Comparison of ENCODE assay signal across 8 mouse cellular contexts in the genomic region with DNA sequence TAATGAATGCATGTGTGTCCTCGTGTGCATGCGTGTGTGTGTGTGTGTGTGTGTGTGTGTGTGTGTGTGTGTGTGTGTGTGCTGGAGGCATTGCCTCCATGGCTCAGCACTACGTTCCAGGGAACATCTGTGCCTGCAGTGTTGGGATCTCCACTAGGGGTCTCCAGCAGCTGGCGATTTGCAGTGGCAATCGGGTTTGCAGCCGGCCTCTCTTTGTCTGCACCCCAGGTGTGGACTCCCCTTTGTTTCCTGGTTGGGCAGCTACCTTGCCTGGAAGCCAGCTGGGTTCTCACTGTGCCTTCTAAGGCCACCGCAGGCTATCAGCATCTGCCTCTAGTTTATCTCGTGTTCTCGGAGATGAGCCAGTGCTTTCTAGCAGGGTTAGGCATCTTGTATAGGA. TPM values are rescaled to one million over a fixed set of nuclear protein-coding genes. Genes with fewer than 3 reads are reported as not detected.
A peak's percentile ranks its signal among the peaks of the same experiment; 100 is the strongest.
DNase-seq lines count a peak whose midpoint lies in the region; ATAC-seq lines count a peak whose summit lies in the region.

No protein-coding gene starts in this region.

- H3K27ac ChIP-seq in midbrain, embryonic 11.5 days (ENCODE audit: low read depth, low read length), result peak overlapping the region; percentile 15

- peaks cover 6% of the 10 kb centered on the region; the same call in 1 of the 2 replicates for H3K27me3 ChIP-seq in midbrain, embryonic 11.5 days (ENCODE audit: control insufficient read depth, insufficient read depth, low read length)

- intact Hi-C loops in left cerebral cortex, postnatal 4 days (cut with DNase I), result loop anchor here (5.0 to 10.0 kb wide), 2 partner anchors 193 to 220 kb away; no protein-coding TSS in a partner anchor

- WGBS in midbrain, embryonic 11.5 days, result 4% methylated on average over 9 of the region's 9 CpGs

- H3K4me2 ChIP-seq in midbrain, embryonic 11.5 days, result 0 out of 2 replicates have a peak overlapping the region, but pooled peaks have one; percentile 15

- peak; percentile 54 for DNase-seq in NIH3T3 (ENCODE audit: low read depth)
- peak; percentile 59 to 64 for DNase-seq in cerebellum, postnatal 4 days (ENCODE audit: low spot score in 2 of 2)
- peak; percentile 41 for DNase-seq in gastrocnemius, postnatal 25 days
- peak; percentile 65 for DNase-seq in induced T-regulatory cell, adult 2 months (ENCODE audit: low read depth)
- DNase-seq in left cerebral cortex, postnatal 4 days, result peak; percentile 68
- DNase-seq in midbrain, embryonic 11.5 days (ENCODE audit: low spot score, missing footprints), result peak; percentile 97
- DNase-seq in right cerebral cortex, postnatal 36 days (ENCODE audit: low spot score in 2 of 2), result peak; percentile 51 to 55
- DNase-seq in yolk sac, embryonic 10.5 days (ENCODE audit: low spot score), result peak; percentile 67

- H3K4me3 ChIP-seq in midbrain, embryonic 11.5 days (ENCODE audit: low read depth, low read length), result no peak overlapping the region

- H3K4me1 ChIP-seq in midbrain, embryonic 11.5 days (ENCODE audit: control insufficient read depth, insufficient read depth, low read length), result peaks cover 5% of the 10 kb centered on the region; the same call in 1 of the 2 replicates

- ATAC-seq in midbrain, embryonic 11.5 days (ENCODE audit: low FRiP score), result peak; percentile 81

- H3K9me3 ChIP-seq in midbrain, embryonic 11.5 days (ENCODE audit: control insufficient read depth, low read length), result no peaks in the 10 kb centered on the region

- peak overlapping the region; percentile 47 for H3K9ac ChIP-seq in midbrain, embryonic 11.5 days (ENCODE audit: low read length)

- no peaks in the 10 kb centered on the region for H3K36me3 ChIP-seq in midbrain, embryonic 11.5 days (ENCODE audit: control insufficient read depth, insufficient read depth, low read length)

RNA-seq across cellular contexts. Expression of a gene that starts 4.9 kb away (rescaled TPM):
- 1 to 10 TPM; 1.8 to 2.2 TPM for total RNA-seq in gastrocnemius, postnatal 25 days (2021)
- 10 to 100 TPM; 55.6 to 57.5 TPM for total RNA-seq in left cerebral cortex, postnatal 4 days (2021)
- 23.2 and 26.0 TPM in 2 replicates for polyA plus RNA-seq in midbrain, embryonic 11.5 days (2014; fragmentation: Nextera tagmentation; extraction: Ambion mirVana)

RNA-seq across cellular contexts. Expression of a gene that starts 56.0 kb away (rescaled TPM):
- not detected for total RNA-seq in gastrocnemius, postnatal 25 days (2021)
- total RNA-seq in left cerebral cortex, postnatal 4 days (2021), result not detected
- 0.11 TPM in 1 of 2 replicates, not detected in the other for polyA plus RNA-seq in midbrain, embryonic 11.5 days (2014; fragmentation: Nextera tagmentation; extraction: Ambion mirVana)

Comparison
In these comparisons a context has a peak if more than half of its experiments do, and no peak if none do; other contexts are left out.
1. DNase-seq: peak in every context shown above with its lines; median percentile 97 in midbrain, embryonic 11.5 days; 68 in left cerebral cortex, postnatal 4 days; 67 in yolk sac, embryonic 10.5 days; 65 in induced T-regulatory cell, adult 2 months; 62 in cerebellum, postnatal 4 days; 54 in NIH3T3; 53 in right cerebral cortex, postnatal 36 days; 41 in gastrocnemius, postnatal 25 days.
2. RNA of a gene that starts 4.9 kb away (total RNA-seq): 55.6 to 57.5 TPM in left cerebral cortex, postnatal 4 days; 1.8 to 2.2 TPM in gastrocnemius, postnatal 25 days; every median in the first group is over 10 times any median in the second.